Mouse (Mus musculus): ENCODE results near the gene Csrp2.
A peak's percentile ranks its signal among the peaks of the same experiment; 100 is the strongest.

- TF ChIP-seq CTCF (IDR thresholded peaks at IDR 0.05; ENCODE audit: low read depth) (peak; percentile 70), EP300 (IDR thresholded peaks at IDR 0.05; ENCODE audit: low read depth) (no peak)
Measured at GRCm38 (mm10) chr10:110976046-110976445, 56.5 kb downstream of the Csrp2 start.
